Mouse (Mus musculus): Measurements from ENCODE around the gene Cab39l.
"Not testable (repeated sequence)": the region's sequence is repeated elsewhere in the genome, so short reads cannot be mapped to it uniquely, and the experiment has no call there.

The Cab39l gene

GRCm38 (mm10) chr14:59440558-59441471 is at the start of gene Cab39l, which contains the start of gene Setdb2:
Cab39l (plus strand) TSS chr14:59440972.
Setdb2 (minus strand) TSS chr14:59440884.
- peak; percentile 92 to 96 for DNase-seq (ENCODE audit: low spot score in 2 of 2)

- DNase-seq (ENCODE audit: low spot score in 2 of 2): no peak
These were observed 45.5 kb upstream of the Cab39l start, which contains the start of gene Phf11c for GRCm38 (mm10) chr14:59395281-59395680. Phf11c (minus strand) TSS chr14:59395381.

- DNase-seq (ENCODE audit: low spot score in 2 of 2): no peak
These were observed 43.8 kb upstream of the Cab39l start for GRCm38 (mm10) chr14:59396999-59397398.

DNA sequence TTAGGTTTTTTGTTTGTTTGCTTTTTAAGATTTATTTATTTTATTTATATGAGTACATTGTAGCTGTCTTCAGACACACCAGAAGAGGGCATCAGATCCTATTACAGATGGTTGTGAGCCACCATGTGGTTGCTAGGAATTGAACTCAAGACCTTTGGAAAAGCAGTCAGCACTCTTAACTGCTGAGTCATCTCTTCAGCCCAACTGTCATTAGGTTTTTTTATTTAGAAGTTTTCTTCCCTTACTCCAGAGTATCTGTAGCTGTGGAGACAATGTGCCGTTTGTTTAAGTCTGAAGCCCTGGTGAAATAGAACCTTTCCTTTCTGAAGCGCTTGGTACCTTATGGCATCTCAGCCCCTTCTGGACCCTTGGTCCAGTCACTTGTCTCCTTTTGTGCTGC is 25.8 kb upstream of the Cab39l start:
- DNase-seq (ENCODE audit: low spot score in 2 of 2): not testable (repeated sequence)

GRCm38 (mm10) chr14:59418171-59418570 is 22.6 kb upstream of the Cab39l start:
- no peak for DNase-seq (ENCODE audit: low spot score in 2 of 2)

GRCm38 (mm10) chr14:59422912-59423663 is 17.7 kb upstream of the Cab39l start:
- DNase-seq (ENCODE audit: low spot score in 2 of 2): no peak

GRCm38 (mm10) chr14:59430556-59430955 is 10.2 kb upstream of the Cab39l start:
- no peak for DNase-seq (ENCODE audit: low spot score in 2 of 2)

GRCm38 (mm10) chr14:59433902-59434301 is 6.9 kb upstream of the Cab39l start:
- no peak for DNase-seq (ENCODE audit: low spot score in 2 of 2)

- DNase-seq (ENCODE audit: low spot score in 2 of 2): no peak
These were observed 5.6 kb upstream of the Cab39l start for GRCm38 (mm10) chr14:59435206-59435605.

DNA sequence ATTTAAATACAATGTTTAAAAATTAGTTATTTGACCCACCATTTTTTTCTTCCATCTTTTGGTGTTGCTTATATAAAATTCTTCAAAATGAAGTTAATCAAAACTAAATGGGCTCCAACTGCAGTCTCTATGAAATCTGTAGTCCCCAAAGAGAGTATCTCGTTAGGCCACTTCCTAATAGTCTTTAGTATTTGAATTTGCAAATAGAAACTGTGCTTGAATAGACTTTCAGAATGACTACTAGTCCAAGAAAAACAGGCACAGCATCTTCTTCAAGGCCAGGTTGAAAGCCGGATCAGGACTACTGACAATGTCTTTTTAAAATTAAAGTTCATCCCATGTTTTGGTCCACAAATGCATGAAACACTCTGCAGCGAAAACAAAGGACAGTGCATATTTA is 3.4 kb upstream of the Cab39l start:
- DNase-seq (ENCODE audit: low spot score in 2 of 2): no peak

DNA sequence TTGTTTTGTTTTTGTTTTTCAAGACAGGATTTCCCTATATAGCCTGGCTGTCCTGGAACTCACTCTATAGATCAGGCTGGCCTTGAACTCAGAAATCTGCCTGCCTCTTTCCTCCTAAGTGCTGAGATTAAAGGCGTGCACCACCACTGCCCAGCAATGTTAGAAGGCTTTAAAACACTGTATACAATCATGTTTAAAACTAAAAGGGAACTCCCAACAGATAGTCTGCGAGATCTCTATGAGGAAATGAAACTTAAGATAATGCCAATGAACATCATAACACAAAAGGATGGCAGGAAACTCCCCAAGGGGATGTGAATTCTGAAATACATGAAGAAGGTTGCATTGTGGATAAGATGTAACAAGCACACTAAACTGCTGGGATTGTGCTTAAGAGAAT is 2.3 kb upstream of the Cab39l start:
- DNase-seq (ENCODE audit: low spot score in 2 of 2): no peak

DNA sequence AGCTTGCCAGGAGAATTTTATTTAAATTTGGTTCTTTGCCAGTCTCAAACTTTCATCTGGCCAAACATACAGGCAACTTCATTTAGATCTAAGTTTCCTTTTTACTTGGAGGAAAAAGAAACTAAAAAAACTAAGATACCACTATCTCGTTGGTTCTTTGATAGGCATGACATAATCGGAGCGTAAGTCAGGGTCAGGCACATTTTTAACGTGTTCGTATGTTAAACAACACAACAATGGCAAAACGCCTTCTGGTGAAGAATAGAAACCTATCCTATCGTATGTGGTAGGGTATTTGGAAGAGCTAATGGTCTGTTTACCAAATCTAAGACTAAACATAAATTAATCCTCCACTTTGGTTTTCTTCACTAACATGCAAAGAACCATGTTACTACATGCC is 733 bp upstream of the Cab39l start:
- DNase-seq (ENCODE audit: low spot score in 2 of 2): no peak

GRCm38 (mm10) chr14:59441472-59441805 is 667 bp downstream of the Cab39l start:
- DNase-seq (ENCODE audit: low spot score in 2 of 2): no peak

GRCm38 (mm10) chr14:59445421-59445820 is 4.6 kb downstream of the Cab39l start:
- DNase-seq (ENCODE audit: low spot score in 2 of 2): no peak

- DNase-seq (ENCODE audit: low spot score in 2 of 2): no peak
These were observed 7.2 kb downstream of the Cab39l start for GRCm38 (mm10) chr14:59447981-59448380.

GRCm38 (mm10) chr14:59466503-59466902 is 25.7 kb downstream of the Cab39l start:
- no peak for DNase-seq (ENCODE audit: low spot score in 2 of 2)

DNA sequence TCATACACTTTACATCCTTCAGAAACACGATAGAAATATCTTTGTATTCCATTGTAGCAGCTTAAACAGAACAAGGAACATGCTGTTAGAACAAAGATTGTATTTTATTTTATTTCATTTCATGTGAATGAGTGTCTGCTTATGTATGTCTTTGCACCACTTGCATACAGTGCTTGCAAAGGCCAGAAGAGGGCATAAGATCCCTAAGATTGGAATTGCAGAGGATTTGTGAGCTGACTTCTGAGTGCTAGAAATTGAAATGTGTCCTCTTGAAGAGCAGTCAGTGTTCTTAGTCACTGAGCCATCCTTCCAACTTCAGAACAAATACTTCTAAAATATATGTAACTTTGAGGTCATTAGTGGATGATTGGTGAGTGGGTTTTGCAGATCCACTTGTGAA is 27.0 kb downstream of the Cab39l start:
- DNase-seq (ENCODE audit: low spot score in 2 of 2): no peak

GRCm38 (mm10) chr14:59470781-59471180 is 30.0 kb downstream of the Cab39l start:
- DNase-seq (ENCODE audit: low spot score in 2 of 2): no peak

DNA sequence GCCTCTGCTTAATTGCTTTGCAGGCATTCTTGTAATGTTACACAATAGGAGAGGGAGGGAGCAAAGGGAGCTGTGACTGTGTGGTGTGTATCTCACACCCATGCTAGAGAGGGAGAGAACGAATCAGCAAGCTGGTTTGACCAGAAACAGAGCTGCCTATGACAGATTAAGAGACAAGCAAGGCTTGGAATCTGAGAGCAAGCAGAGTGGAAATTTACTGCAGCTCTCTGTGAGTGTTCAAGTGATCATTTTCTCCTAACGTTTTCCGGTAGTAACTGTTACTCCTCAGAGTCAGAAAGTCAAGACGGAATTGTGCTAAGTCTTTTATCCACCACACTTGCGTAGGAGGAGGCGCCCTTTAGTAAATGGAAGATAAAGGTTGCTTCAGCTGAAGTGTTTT is 37.9 kb downstream of the Cab39l start:
- DNase-seq (ENCODE audit: low spot score in 2 of 2): peak; percentile 33 to 53

- DNase-seq (ENCODE audit: low spot score in 2 of 2): no peak
These were observed 44.6 kb downstream of the Cab39l start for GRCm38 (mm10) chr14:59485247-59485810.

- no peak for DNase-seq (ENCODE audit: low spot score in 2 of 2)
These were observed 51.6 kb downstream of the Cab39l start for GRCm38 (mm10) chr14:59492376-59492775.

GRCm38 (mm10) chr14:59497928-59498327 is 57.2 kb downstream of the Cab39l start:
- DNase-seq (ENCODE audit: low spot score in 2 of 2): no peak

Measured in frontal cortex, postnatal 36 days (tissue).